Mouse (Mus musculus) embryo, embryonic 11 days (tissue): ENCODE measurements around the gene B430306N03Rik.

Source experiments
- DNase-seq: peaks from one replicate; pipeline ENCODE4 v3.0.0-alpha.2; 2015

B430306N03Rik gene

GRCm38 (mm10) chr17:48363421-48363965, 47.6 kb downstream of the B430306N03Rik start:
- no peak for DNase-seq

GRCm38 (mm10) chr17:48365511-48366155, 49.7 kb downstream of the B430306N03Rik start:
- DNase-seq = no peak

GRCm38 (mm10) chr17:48366806-48367205, 50.9 kb downstream of the B430306N03Rik start:
- DNase-seq = no peak

- DNase-seq = no peak
Observed at GRCm38 (mm10) chr17:48371621-48372020, 55.7 kb downstream of the B430306N03Rik start.

GRCm38 (mm10) chr17:48372987-48373386, 57.0 kb downstream of the B430306N03Rik start:
- DNase-seq = peak; percentile 6

GRCm38 (mm10) chr17:48376102-48376501, 60.2 kb downstream of the B430306N03Rik start:
- DNase-seq = no peak
